Mouse (Mus musculus): Measurements from ENCODE around the gene Rasal1.

Gene Rasal1

DNA sequence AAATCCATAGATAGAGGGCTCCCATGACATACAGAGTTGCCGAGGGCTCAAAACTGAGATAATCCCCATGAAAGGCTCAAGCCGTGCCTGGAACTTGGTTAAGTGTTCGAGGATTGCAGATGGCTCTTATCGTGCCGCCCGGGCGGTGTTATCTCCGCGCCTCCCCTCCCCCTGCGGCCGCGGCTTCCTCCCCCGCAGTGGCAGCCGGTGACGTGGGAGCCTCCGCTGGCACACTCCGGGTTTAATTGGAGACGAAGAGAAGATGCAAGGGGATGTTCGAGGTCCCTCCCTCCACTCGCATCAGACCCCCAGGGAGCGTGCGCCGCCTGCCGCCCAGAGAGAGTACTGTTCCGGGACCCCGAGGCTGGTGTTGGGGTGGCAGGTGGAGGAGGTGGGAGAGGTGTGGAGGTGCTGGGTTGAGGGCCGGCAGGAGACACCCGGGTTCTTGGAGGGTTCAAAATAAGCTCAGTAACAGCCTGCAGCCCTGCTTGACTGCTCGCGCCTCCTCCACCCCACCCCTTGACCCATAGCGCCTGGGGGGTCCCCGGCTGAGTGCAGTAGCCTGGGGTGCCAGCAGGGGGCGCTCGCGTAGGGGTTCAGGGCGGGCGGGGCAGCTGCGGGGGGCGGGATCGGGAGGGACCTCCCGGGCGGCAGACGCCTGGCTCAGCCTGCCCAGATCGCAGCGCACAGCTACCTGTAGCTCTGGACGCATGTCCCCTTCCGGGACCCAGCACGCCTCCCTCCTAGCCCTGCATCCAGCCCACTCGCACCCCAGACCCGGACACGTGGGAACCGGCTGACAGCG is at the start of gene Rasal1:
TSS of gene Rasal1 (plus strand) at position 244 of the 805 bp plus-strand sequence.
- DNase-seq: peak; percentile 51

DNA sequence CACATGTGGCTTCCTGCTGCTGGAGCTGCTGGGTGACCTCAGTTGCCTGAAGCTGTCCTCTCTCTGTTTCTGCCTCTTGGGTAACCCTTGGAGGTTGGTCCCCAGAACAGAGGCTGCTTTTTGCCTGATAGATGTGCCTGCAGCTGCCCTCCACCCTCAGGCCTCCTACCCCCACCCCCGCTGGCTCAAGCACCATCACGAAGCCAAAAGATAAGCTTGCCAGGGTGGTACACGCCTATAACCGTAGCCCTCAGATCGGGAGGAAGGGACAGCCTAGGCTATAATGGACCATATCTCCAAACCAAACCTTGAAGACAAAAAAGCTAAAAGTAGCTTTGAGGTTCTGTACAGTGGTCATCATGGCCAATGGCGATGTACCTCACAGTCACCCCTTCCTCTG is 49.0 kb upstream of the Rasal1 start:
- DNase-seq: no peak

- no peak for DNase-seq
These were observed 47.5 kb upstream of the Rasal1 start for GRCm38 (mm10) chr5:120600946-120601668.

GRCm38 (mm10) chr5:120602210-120602609 is 46.4 kb upstream of the Rasal1 start:
- peak; percentile 73 for DNase-seq

DNA sequence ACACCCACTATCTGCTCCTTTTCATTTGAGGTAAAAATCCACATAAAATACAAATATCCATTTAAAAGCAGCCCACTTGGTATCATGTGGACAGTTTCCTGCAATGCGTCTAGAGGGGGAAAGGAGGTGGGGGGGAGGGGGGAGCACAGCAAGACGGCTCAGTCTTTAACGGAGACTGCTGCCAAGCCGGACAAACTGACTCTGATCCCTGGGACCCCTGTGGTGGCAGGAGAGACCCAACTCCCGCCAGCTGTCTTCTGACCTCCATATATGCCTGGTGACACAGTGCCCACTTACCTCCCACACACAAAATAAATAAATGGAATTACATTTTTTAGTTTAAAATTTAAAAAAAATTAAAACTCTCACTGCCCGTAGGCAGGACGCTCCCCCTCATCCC is 45.1 kb upstream of the Rasal1 start:
- DNase-seq: no peak

- peak; percentile 92 for DNase-seq
These were observed 43.8 kb upstream of the Rasal1 start for GRCm38 (mm10) chr5:120604839-120605238.

DNA sequence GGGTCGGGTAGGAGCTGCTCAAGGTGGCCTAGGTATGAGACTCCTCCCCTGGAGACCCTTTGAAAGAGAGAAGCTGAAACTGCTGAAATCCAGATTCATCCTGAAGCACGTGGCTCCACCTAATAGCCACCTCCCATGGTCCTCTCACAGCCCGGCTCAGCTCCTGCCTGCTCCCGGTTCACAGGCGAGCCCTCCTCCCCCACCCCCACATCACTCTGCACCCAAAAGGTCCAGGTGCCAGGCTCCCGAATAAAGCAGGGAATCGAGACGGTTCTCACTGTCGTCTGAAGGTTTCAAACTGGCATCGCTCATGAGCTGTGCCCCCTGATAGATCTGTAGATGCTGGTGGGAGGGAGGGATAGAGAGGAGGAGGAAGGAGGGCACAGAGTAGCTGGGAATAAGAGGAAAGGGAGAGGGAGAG is 43.4 kb upstream of the Rasal1 start:
- peak; percentile 67 for DNase-seq

DNA sequence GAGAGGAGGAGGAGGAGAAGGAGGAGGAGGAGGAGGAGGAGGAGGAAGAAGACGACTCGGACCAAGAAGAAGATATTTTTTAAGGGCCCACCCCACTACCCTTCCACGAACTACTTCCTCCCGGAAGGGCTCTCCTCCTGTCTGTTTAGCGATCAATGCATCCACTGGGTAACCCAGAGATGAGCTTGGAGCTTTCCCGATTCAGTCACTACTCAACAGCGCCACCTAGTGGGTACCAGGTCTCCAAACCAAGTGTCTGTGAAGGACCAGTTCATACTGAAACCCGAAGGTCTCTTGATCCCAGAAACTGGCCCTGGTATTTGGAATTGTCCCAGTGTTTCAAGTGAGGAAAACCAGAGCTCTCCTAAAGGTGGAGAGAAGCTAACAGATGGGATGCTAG is 42.9 kb upstream of the Rasal1 start:
- peak; percentile 94 for DNase-seq

DNA sequence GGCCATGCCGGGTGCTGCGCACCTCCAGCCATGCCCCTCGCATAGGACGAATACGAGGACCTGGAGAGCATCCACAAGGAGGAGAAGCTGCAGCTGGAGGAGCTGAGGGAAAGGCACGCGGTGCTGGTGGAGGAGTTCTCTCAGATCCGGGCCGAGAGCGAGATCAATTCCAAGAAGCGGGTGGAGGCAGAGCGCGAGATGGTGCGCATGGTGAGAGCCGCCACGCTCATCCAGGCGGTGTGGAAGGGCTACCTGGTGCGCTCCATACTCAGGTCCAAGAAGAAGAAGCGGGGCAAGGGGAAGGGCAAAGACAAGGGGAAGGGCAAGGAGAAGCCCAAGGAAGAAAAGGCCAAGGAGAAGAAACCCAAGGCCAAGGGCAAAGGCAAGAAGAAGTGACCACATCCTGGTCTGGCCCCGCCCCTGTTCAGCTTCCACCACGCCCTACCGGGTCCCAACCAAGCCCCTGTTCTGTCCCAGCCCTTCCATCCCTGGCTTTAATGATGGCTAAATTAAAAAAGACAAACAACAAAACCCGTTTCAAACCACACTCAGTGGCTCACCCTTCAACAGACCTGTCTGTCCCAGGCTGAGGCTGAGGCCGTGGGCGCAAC is 41.9 kb upstream of the Rasal1 start:
- DNase-seq: peak; percentile 55

- DNase-seq: peak; percentile 36
These were observed 41.3 kb upstream of the Rasal1 start for GRCm38 (mm10) chr5:120607335-120607734.

DNA sequence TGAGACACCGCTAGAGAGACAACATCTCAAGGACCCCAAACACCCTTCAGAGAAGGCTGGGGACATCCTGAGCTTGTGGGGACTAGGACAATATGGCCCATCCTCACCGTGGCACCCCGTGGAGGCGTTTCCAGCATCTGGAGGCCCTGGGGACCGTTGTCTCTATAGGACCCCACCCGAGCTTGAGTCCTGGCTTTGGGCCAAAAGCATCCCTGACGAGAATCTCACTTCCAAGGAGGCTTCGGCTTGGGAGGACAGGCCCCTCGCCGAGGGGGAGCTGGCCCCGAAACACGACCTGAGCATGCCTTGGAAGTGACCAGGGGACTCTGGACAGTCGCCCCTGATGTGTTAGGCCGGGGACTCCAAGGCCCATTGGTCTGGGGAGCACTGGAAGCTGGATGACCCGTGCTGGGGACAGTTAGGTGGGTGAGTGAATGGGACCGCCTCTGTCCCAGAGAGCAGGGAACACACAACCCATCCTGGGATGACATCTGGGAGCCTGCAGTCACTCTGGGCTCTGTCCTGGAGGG is 39.3 kb upstream of the Rasal1 start:
- peak; percentile 63 for DNase-seq

GRCm38 (mm10) chr5:120610906-120611305 is 37.7 kb upstream of the Rasal1 start:
- DNase-seq: peak; percentile 73

DNA sequence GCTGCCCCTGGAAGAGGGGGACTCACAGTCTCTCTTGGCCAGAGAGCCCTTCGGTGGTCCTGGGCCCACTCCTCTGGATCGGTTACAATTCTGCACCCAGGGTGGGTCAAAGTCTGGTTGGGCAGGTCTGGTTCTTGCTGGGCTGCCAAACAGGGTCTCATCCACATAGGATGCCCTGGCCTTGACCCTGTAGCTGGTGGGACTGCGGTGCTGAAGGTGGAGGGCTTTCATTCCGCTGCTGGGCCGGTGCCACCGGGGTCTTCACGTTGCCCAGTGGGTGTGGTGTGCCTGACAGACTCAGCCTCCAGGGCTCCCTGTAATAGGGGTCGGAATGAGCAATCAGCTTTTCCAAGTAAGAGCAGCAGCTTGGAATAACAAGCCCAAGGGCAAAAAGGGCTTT is 37.2 kb upstream of the Rasal1 start:
- no peak for DNase-seq

- DNase-seq: peak; percentile 100
These were observed 36.2 kb upstream of the Rasal1 start, which contains the start of the genes Rita1 and Ddx54 for GRCm38 (mm10) chr5:120612442-120612821. Rita1 (minus strand) TSS chr5:120612589. Ddx54 (plus strand) TSS chr5:120612739.

DNA sequence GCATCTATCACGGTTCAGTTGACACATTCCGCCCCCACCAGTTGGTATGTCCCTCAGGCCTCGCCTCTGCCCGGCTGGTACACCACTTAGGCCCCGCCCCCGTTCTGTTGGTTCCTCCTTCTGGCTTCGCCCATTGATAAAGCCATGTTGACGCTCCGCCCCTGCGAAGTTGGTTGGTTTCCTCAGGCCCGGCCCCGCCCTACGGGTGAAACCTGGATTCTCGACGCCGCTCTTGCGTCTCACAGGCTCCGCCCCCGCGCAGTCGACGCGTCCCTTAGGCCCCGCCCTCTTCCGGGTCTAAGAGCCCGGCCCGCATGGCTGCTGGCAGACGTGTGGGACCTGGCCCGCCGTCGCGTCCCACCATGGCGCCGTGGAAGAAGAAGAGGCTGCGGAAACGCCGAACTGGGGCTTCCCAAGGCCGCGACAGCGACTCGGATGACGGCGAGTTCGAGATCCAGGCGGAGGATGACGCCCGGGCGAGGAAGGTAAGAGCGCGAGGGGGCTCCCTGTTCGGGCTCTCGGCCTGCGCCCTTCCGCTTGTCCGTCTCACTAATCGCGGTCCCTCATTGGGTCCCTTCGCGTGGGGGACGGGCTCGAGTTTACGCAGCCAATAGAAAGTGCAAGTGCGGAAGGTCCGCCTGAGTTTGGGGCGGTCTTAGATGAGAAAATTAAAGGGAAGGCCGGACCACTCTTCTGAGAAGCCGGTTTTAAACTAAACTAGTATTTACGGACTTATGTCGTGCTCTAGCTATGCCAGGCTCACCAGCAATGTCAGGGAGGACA is 35.6 kb upstream of the Rasal1 start:
- peak; percentile 95 for DNase-seq

DNA sequence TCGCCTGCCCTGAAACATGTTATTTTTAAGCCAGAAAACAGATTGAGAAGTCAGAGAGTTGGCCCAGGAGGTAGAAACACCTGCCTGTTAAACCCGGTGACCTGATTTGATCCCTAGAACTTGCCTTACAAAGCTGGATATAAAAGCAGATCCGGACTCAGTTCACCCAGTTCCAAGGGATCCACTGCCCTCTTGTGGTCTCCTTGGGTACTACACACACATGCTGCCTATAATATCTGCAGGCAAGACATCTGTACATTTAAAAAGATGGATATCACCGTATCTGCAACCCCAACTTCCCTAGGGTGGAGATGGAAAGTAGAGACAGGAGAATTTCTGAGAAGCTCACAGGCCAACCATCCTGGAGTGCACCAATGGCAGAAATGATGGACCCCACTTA is 32.7 kb upstream of the Rasal1 start:
- peak; percentile 72 for DNase-seq

GRCm38 (mm10) chr5:120618778-120619177 is 29.8 kb upstream of the Rasal1 start:
- peak; percentile 20 for DNase-seq

GRCm38 (mm10) chr5:120619201-120619600 is 29.4 kb upstream of the Rasal1 start:
- DNase-seq: peak; percentile 69

DNA sequence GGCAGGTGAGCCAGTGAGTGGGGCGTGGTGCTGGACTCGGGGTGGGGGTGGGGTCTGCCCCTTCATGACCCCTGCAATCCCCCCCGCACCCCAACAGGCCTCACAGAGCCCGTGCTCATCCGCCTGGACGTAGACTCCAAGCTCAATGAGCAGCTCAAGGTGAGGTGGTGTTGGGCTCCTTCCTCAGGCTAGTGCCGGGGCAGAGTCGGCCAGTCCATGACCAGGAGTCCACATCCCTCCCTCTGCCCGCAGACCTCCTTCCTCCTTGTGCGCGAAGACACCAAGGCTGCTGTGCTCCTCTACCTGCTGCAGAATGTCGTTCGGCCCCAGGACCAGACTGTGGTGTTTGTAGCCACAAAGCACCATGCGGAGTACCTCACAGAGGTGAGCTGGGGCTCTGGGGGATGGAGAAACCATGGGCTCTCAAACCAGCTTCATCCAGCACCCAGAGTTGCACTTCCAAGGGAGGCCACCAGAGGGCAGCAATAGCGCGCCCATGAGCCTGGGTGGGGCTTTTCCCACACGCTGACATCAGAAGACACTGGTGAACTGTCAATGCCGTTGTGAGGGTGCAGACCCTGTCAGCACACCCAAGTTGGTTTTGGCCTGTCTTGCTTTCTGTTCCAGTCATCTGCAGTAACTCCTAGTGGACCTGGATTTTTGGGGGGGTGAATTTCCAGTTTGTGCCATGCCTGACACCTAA is 28.1 kb upstream of the Rasal1 start:
- peak; percentile 80 for DNase-seq

DNA sequence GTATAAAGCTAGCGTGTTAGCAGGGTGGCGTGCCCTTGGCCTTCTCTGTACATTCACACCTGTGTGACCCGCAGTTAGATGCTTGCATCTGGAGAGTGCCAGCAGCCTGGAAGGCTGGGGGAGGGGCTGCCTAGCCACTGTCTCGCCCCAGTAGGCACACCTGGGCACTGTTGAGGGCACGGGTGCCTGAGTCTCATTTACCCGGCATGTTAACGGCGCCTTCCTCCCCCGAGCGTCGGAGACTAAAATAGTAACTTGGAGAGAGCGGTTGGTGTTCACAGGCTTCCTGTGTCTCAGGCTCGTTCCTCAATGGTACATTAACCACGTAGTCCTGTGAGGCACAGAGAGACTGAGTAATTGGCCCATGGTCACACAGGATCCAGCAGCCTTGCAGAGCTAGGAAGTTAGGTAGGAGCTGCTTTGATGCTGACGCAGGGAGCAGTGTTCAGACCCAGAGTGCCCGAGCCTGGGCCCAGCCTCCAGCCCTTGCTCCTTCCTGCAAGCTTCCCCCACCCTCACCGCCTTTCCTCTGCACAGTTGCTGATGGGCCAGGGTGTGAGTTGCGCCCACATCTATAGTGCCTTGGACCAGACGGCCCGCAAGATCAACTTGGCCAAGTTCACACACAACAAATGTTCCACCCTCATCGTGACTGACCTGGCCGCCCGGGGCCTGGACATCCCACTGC is 27.4 kb upstream of the Rasal1 start:
- DNase-seq: peak; percentile 10

- DNase-seq: peak; percentile 10
These were observed 26.8 kb upstream of the Rasal1 start for GRCm38 (mm10) chr5:120621846-120622197.
